Mouse (Mus musculus) liver, embryonic 12.5 days (tissue): ENCODE measurements around the gene Ces3b. TPM values are rescaled to one million over a fixed set of nuclear protein-coding genes. Genes with fewer than 3 reads are reported as not detected.
"Not testable (repeated sequence)": the region's sequence is repeated elsewhere in the genome, so short reads cannot be mapped to it uniquely, and the experiment has no call there.

ENCODE experiments used
- ATAC-seq: fragments of 200-750 bp; cut with Nextera tagmentation; 2 replicates; pipeline ENCODE4 v1.8.0; 2017; ENCODE audit warnings: moderate number of reproducible peaks, mild to moderate bottlenecking, moderate library complexity
- H3K27ac ChIP-seq: fragments of 300-500 bp; sonication (generic); 2 replicates; pipeline ENCODE4 v1.5.1; 2016; ENCODE audit warnings: mild to moderate bottlenecking
- H3K27me3 ChIP-seq: fragments of 300-500 bp; sonication (generic); replicated peaks from 2 replicates; pipeline ENCODE4 v1.6.1; 2016; ENCODE audit warnings: mild to moderate bottlenecking, moderate library complexity
- H3K36me3 ChIP-seq: fragments of 300-500 bp; sonication (generic); 2 replicates; pipeline ENCODE4 v1.6.1; 2016; ENCODE audit warnings: mild to moderate bottlenecking, moderate library complexity
- H3K4me1 ChIP-seq: fragments of 300-500 bp; sonication (generic); 2 replicates; pipeline ENCODE4 v1.6.1; 2016
- H3K4me2 ChIP-seq: fragments of 300-500 bp; sonication (generic); 2 replicates; pipeline ENCODE4 v1.6.1; 2016; ENCODE audit warnings: mild to moderate bottlenecking, moderate library complexity
- H3K4me3 ChIP-seq: fragments of 300-500 bp; sonication (generic); 2 replicates; pipeline ENCODE4 v1.5.1; 2016; ENCODE audit warnings: mild to moderate bottlenecking, moderate library complexity
- H3K9ac ChIP-seq: fragments of 300-500 bp; sonication (generic); 2 replicates; pipeline ENCODE4 v1.6.1; 2016; ENCODE audit warnings: mild to moderate bottlenecking, moderate library complexity
- H3K9me3 ChIP-seq: fragments of 300-500 bp; sonication (generic); replicated peaks from 2 replicates; pipeline ENCODE4 v1.6.1; 2016; ENCODE audit warnings: mild to moderate bottlenecking, moderate library complexity
- WGBS: fragments of 180-500 bp; shearing (Covaris S2); methylation state at CpG from one replicate; pipeline ENCODE4 v1.1.7; 2016; ENCODE audit not compliant: insufficient replicate concordance; 5-methylcytosine and 5-hydroxymethylcytosine counted together
- polyA plus RNA-seq: library from polyadenylated mRNA; unstranded; fragments of >200 nt; fragmentation: Nextera tagmentation; extraction: Ambion mirVana; gene quantifications from 2 replicates; pipeline ENCODE4 v1.2.1, GENCODE M21; 2016

Gene Ces3b
- polyA plus RNA-seq, 1 experiment from 2014 or later = not detected

GRCm38 (mm10) chr8:105088166-105088565 lies 4.6 kb downstream of the Ces3b start:
- not testable (repeated sequence) for H3K27ac ChIP-seq, ATAC-seq, H3K36me3 ChIP-seq, H3K4me2 ChIP-seq, H3K9ac ChIP-seq, H3K9me3 ChIP-seq, H3K4me3 ChIP-seq, H3K27me3 ChIP-seq, H3K4me1 ChIP-seq
- WGBS = 48% methylated on average over 5 of the region's 5 CpGs

DNA sequence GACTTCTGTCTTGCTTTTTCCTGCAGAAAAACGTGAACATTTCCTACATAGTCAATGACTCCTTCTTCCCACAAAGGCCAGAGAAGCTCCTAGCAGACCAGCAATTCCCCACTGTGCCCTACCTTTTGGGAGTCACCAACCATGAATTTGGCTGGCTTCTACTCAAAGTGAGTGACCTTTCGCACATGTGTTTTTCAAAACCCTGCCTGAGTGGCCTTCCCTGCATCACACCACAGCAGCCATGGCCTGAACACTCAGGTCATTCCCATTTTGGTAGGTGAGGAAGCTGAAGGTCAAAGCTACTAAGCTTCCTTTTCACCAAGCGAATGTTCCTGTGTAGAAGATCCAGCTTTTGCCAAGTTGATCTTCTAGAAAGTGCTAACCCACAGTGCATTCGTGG lies 5.0 kb downstream of the Ces3b start:
- WGBS = 48% methylated on average over 4 of the region's 4 CpGs
- Histone ChIP-seq H3K36me3 (no peaks in the 10 kb centered on the region), H3K27me3 (0 out of 2 replicates have a peak, but pooled peaks cover 3% of the 10 kb centered on the region), H3K4me1 (no peaks in the 10 kb centered on the region), H3K4me3 (no peak overlapping the region), H3K27ac (no peak overlapping the region), H3K4me2 (no peak overlapping the region), H3K9me3 (no peaks in the 10 kb centered on the region), H3K9ac (no peak overlapping the region)
- ATAC-seq = no peak

- ATAC-seq = no peak
- no peak overlapping the region for H3K4me3 ChIP-seq
- no peaks in the 10 kb centered on the region for H3K9me3 ChIP-seq
- H3K36me3 ChIP-seq = no peaks in the 10 kb centered on the region
- H3K9ac ChIP-seq = no peak overlapping the region
- no peak overlapping the region for H3K4me2 ChIP-seq
- H3K27ac ChIP-seq = no peak overlapping the region
- H3K4me1 ChIP-seq = no peaks in the 10 kb centered on the region
- WGBS = 53% methylated on average over 3 of the region's 3 CpGs
- 0 out of 2 replicates have a peak, but pooled peaks cover 3% of the 10 kb centered on the region for H3K27me3 ChIP-seq
Observed at GRCm38 (mm10) chr8:105093992-105094391, 10.4 kb downstream of the Ces3b start.

- not testable (repeated sequence) for H3K9ac ChIP-seq, H3K4me2 ChIP-seq, H3K9me3 ChIP-seq, ATAC-seq, H3K4me1 ChIP-seq, H3K4me3 ChIP-seq, H3K36me3 ChIP-seq, H3K27ac ChIP-seq, H3K27me3 ChIP-seq
- 70% methylated on average over 4 of the region's 4 CpGs for WGBS
Observed at GRCm38 (mm10) chr8:105102101-105102785, 18.7 kb downstream of the Ces3b start.

- H3K27me3 ChIP-seq, H3K4me3 ChIP-seq, ATAC-seq, H3K36me3 ChIP-seq, H3K4me2 ChIP-seq, H3K4me1 ChIP-seq, H3K27ac ChIP-seq, H3K9me3 ChIP-seq, H3K9ac ChIP-seq: not testable (repeated sequence)
- 48% methylated on average over 5 of the region's 5 CpGs for WGBS
Observed at GRCm38 (mm10) chr8:105103701-105104100, 20.1 kb downstream of the Ces3b start.

GRCm38 (mm10) chr8:105104220-105104619 lies 20.7 kb downstream of the Ces3b start:
- no peaks in the 10 kb centered on the region for H3K27me3 ChIP-seq
- no peaks in the 10 kb centered on the region for H3K36me3 ChIP-seq
- H3K27ac ChIP-seq = no peak overlapping the region
- H3K4me1 ChIP-seq = no peaks in the 10 kb centered on the region
- H3K9me3 ChIP-seq = 0 out of 2 replicates have a peak, but pooled peaks cover 6% of the 10 kb centered on the region
- H3K4me2 ChIP-seq = no peak overlapping the region
- H3K9ac ChIP-seq = no peak overlapping the region
- H3K4me3 ChIP-seq = no peak overlapping the region
- ATAC-seq = no peak
- WGBS = 63% methylated on average over 3 of the region's 3 CpGs

GRCm38 (mm10) chr8:105129864-105130263 lies 46.3 kb downstream of the Ces3b start:
- H3K27me3 ChIP-seq = no peaks in the 10 kb centered on the region
- no peaks in the 10 kb centered on the region for H3K4me1 ChIP-seq
- H3K36me3 ChIP-seq = no peaks in the 10 kb centered on the region
- no peak for ATAC-seq
- H3K27ac ChIP-seq = no peak overlapping the region
- H3K4me2 ChIP-seq = no peak overlapping the region
- no peak overlapping the region for H3K4me3 ChIP-seq
- H3K9ac ChIP-seq = no peak overlapping the region
- WGBS = 62% methylated on average over 9 of the region's 9 CpGs
- H3K9me3 ChIP-seq = no peaks in the 10 kb centered on the region

GRCm38 (mm10) chr8:105131509-105131908 lies 48.0 kb downstream of the Ces3b start, which contains the start of gene Ces4a:
Gene Ces4a (plus strand): TSS chr8:105131800.
- WGBS = 55% methylated on average over 5 of the region's 5 CpGs

DNA sequence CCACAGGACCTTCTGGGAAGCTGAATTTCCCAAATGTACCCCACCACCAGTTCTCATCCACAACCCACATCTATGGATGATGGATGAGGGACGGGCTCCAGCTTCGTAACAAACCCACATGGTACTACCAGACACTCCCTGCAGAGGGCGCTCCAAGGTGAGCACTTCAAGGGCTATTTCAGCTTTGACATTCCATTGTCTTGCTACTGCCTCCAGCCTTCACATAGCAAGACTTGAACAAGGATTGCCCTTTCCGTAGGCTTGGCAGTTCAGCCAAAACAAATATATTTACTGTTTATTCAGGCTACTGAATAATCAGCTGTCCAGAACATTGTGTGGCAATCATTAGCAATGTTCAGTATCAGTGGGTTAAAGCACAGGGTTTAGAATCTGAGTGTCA lies 54.9 kb downstream of the Ces3b start:
- H3K4me2 ChIP-seq = no peak overlapping the region
- WGBS = 18% methylated on average over 4 of the region's 4 CpGs

More at GRCm38 (mm10) chr8:105131509-105131908, 48.0 kb downstream of the Ces3b start, which contains the start of gene Ces4a:
- Histone ChIP-seq H3K36me3 (no peaks in the 10 kb centered on the region), H3K27me3 (no peaks in the 10 kb centered on the region), H3K9ac (no peak within 1 kb of the TSS), H3K4me2 (no peak within 1 kb of the TSS), H3K4me3 (no peak within 1 kb of the TSS), H3K27ac (no peak within 1 kb of the TSS), H3K9me3 (no peaks in the 10 kb centered on the region), H3K4me1 (no peaks in the 10 kb centered on the region)
- no peak for ATAC-seq

GRCm38 (mm10) chr8:105142395-105142794 lies 58.8 kb downstream of the Ces3b start:
- Histone ChIP-seq H3K27me3 (peaks cover 28% of the 10 kb centered on the region), H3K27ac (no peak overlapping the region), H3K36me3 (no peaks in the 10 kb centered on the region), H3K9ac (no peak overlapping the region), H3K9me3 (no peaks in the 10 kb centered on the region), H3K4me3 (no peak overlapping the region), H3K4me2 (peak overlapping the region; percentile 26; the same call in 1 of the 2 replicates), H3K4me1 (peaks cover 6% of the 10 kb centered on the region; the same call in 1 of the 2 replicates)
- no peak for ATAC-seq
- 26% methylated on average over 19 of the region's 19 CpGs for WGBS

More for the DNA sequence above, 54.9 kb downstream of the Ces3b start:
- peaks cover 6% of the 10 kb centered on the region; the same call in 1 of the 2 replicates for H3K4me1 ChIP-seq
- H3K9ac ChIP-seq = no peak overlapping the region
- ATAC-seq = no peak
- no peak overlapping the region for H3K27ac ChIP-seq
- peaks cover 16% of the 10 kb centered on the region for H3K27me3 ChIP-seq
- no peaks in the 10 kb centered on the region for H3K9me3 ChIP-seq
- no peaks in the 10 kb centered on the region for H3K36me3 ChIP-seq
- no peak overlapping the region for H3K4me3 ChIP-seq
